ENCODE assay signal across 11 mouse cellular contexts in the genomic region with DNA sequence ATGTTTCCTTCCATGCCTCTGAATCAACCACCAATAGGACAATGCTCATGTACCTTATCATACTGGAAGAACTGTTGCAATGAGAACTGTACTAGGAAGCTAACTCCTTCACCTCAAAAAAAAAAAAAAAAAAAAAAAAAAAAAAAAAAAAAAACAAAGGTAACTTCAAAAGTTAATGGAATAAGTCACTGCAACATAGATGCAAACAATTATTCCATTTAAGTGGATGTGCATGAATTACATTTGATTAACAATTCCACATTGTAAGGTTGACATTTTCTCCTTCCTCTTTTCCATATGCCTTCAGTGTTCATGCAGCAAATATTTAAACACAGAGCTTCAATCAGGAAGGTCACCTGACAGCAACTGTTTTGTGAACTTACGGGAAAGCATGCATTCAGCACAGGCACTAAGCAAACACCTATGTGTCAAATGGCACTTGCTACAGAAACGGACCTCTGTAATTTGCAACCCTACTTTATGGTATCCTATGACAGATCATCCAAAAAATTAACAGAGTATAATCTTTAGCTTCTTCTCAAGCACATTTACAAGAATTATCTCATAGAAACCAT. TPM values are rescaled to one million over a fixed set of nuclear protein-coding genes. Genes with fewer than 3 reads are reported as not detected.
DNase-seq lines count a peak whose midpoint lies in the region; ATAC-seq and TF ChIP-seq lines count a peak whose summit lies in the region.
"Had no signal": no experiment of that assay in that cellular context is flagged by ENCODE, and none has a peak within 500 bp of the region (broad histone marks: within the 10 kb centered on the region; RNA-seq: fewer than 3 reads in every experiment).

No protein-coding gene starts in this region.

- no peaks in the 10 kb centered on the region for H3K36me3 ChIP-seq in hindbrain, embryonic 13.5 days
- H3K36me3 ChIP-seq in hindbrain, embryonic 10.5 days = no peaks in the 10 kb centered on the region
- H3K36me3 ChIP-seq in midbrain, embryonic 12.5 days = no peaks in the 10 kb centered on the region
- H3K36me3 ChIP-seq in midbrain, embryonic 13.5 days = no peaks in the 10 kb centered on the region
- H3K36me3 ChIP-seq in intestine, postnatal 0 days (ENCODE audit: control insufficient read depth, insufficient read depth) = no peaks in the 10 kb centered on the region
- no peaks in the 10 kb centered on the region for H3K36me3 ChIP-seq in stomach, embryonic 14.5 days (ENCODE audit: control insufficient read depth, insufficient read depth, low read length)
- H3K36me3 ChIP-seq: embryonic facial prominence, embryonic 12.5 days; stomach, embryonic 15.5 days had no signal

- H3K27ac ChIP-seq in hindbrain, embryonic 13.5 days = no peak overlapping the region
- H3K27ac ChIP-seq in hindbrain, embryonic 10.5 days = no peak overlapping the region
- H3K27ac ChIP-seq in midbrain, embryonic 12.5 days (replicated peaks) = no peak overlapping the region
- no peak overlapping the region for H3K27ac ChIP-seq in midbrain, embryonic 13.5 days
- H3K27ac ChIP-seq in intestine, postnatal 0 days (ENCODE audit: low read depth, low read length) = no peak overlapping the region
- H3K27ac ChIP-seq in stomach, embryonic 14.5 days (ENCODE audit: low read length) = no peak overlapping the region
- H3K27ac ChIP-seq: embryonic facial prominence, embryonic 12.5 days; stomach, embryonic 15.5 days had no signal

- 49% methylated on average over 2 of the region's 2 CpGs for WGBS in hindbrain, embryonic 13.5 days
- 67% methylated on average over 2 of the region's 2 CpGs for WGBS in hindbrain, embryonic 10.5 days
- WGBS in midbrain, embryonic 12.5 days = 58% methylated on average over 2 of the region's 2 CpGs
- WGBS in midbrain, embryonic 13.5 days = 59% methylated on average over 2 of the region's 2 CpGs
- WGBS in intestine, postnatal 0 days = 15% methylated on average over 2 of the region's 2 CpGs
- WGBS in stomach, embryonic 14.5 days = 36% methylated on average over 2 of the region's 2 CpGs

- H3K4me1 ChIP-seq in hindbrain, embryonic 13.5 days (replicated peaks) = peaks cover 18% of the 10 kb centered on the region
- peaks cover 23% of the 10 kb centered on the region for H3K4me1 ChIP-seq in hindbrain, embryonic 10.5 days (replicated peaks)
- H3K4me1 ChIP-seq in midbrain, embryonic 12.5 days = 0 out of 2 replicates have a peak, but pooled peaks cover 13% of the 10 kb centered on the region
- peaks cover 20% of the 10 kb centered on the region for H3K4me1 ChIP-seq in midbrain, embryonic 13.5 days (replicated peaks)
- H3K4me1 ChIP-seq in intestine, postnatal 0 days (replicated peaks; ENCODE audit: control insufficient read depth, insufficient read depth, low read length) = no peaks in the 10 kb centered on the region; the same call in 1 of the 2 replicates
- peaks cover 13% of the 10 kb centered on the region for H3K4me1 ChIP-seq in stomach, embryonic 14.5 days (ENCODE audit: control insufficient read depth, insufficient read depth, low read length)

- H3K27me3 ChIP-seq in hindbrain, embryonic 13.5 days = peaks cover 3% of the 10 kb centered on the region; the same call in 1 of the 2 replicates
- peaks cover 15% of the 10 kb centered on the region for H3K27me3 ChIP-seq in hindbrain, embryonic 10.5 days (ENCODE audit: insufficient read depth, poor library complexity, severe bottlenecking)
- H3K27me3 ChIP-seq in midbrain, embryonic 12.5 days = peaks cover 5% of the 10 kb centered on the region
- H3K27me3 ChIP-seq in midbrain, embryonic 13.5 days = 0 out of 2 replicates have a peak, but pooled peaks cover 4% of the 10 kb centered on the region
- H3K27me3 ChIP-seq in intestine, postnatal 0 days (replicated peaks; ENCODE audit: control insufficient read depth, insufficient read depth, low read length) = no peaks in the 10 kb centered on the region
- no peaks in the 10 kb centered on the region for H3K27me3 ChIP-seq in stomach, embryonic 14.5 days (ENCODE audit: control insufficient read depth, insufficient read depth, low read length)
- H3K27me3 ChIP-seq: embryonic facial prominence, embryonic 12.5 days; stomach, embryonic 15.5 days had no signal

- TF ChIP-seq CTCF in intestine, postnatal 0 days (IDR thresholded peaks at IDR 0.05; ENCODE audit: low read depth) = no peak

- H3K4me2 ChIP-seq in hindbrain, embryonic 13.5 days = peak overlapping the region; percentile 24
- peak overlapping the region; percentile 15 for H3K4me2 ChIP-seq in midbrain, embryonic 12.5 days (replicated peaks)
- no peak overlapping the region for H3K4me2 ChIP-seq in midbrain, embryonic 13.5 days (replicated peaks)
- H3K4me2 ChIP-seq in intestine, postnatal 0 days (replicated peaks; ENCODE audit: low read depth) = peak overlapping the region; percentile 11; the same call in 1 of the 2 replicates
- H3K4me2 ChIP-seq in stomach, embryonic 14.5 days (replicated peaks; ENCODE audit: low read depth, low read length) = peak overlapping the region; percentile 25
- H3K4me2 ChIP-seq: embryonic facial prominence, embryonic 12.5 days; stomach, embryonic 15.5 days had no signal

- no peak overlapping the region for H3K4me3 ChIP-seq in hindbrain, embryonic 13.5 days
- H3K4me3 ChIP-seq in hindbrain, embryonic 10.5 days = no peak overlapping the region
- no peak overlapping the region for H3K4me3 ChIP-seq in midbrain, embryonic 12.5 days
- H3K4me3 ChIP-seq in midbrain, embryonic 13.5 days (replicated peaks) = no peak overlapping the region
- H3K4me3 ChIP-seq in intestine, postnatal 0 days (ENCODE audit: low read depth, low read length) = no peak overlapping the region
- H3K4me3 ChIP-seq in stomach, embryonic 14.5 days (ENCODE audit: low read depth, low read length) = no peak overlapping the region
- H3K4me3 ChIP-seq: embryonic facial prominence, embryonic 12.5 days; stomach, embryonic 15.5 days had no signal

- H3K9me3 ChIP-seq in hindbrain, embryonic 13.5 days = no peaks in the 10 kb centered on the region
- H3K9me3 ChIP-seq in hindbrain, embryonic 10.5 days = no peaks in the 10 kb centered on the region
- no peaks in the 10 kb centered on the region for H3K9me3 ChIP-seq in midbrain, embryonic 12.5 days
- H3K9me3 ChIP-seq in midbrain, embryonic 13.5 days = no peaks in the 10 kb centered on the region
- no peaks in the 10 kb centered on the region for H3K9me3 ChIP-seq in intestine, postnatal 0 days (ENCODE audit: control insufficient read depth)
- H3K9me3 ChIP-seq in stomach, embryonic 14.5 days (ENCODE audit: control insufficient read depth, low read depth, low read length) = no peaks in the 10 kb centered on the region
- H3K9me3 ChIP-seq: embryonic facial prominence, embryonic 12.5 days; stomach, embryonic 15.5 days had no signal

- no peak for DNase-seq in hindbrain, embryonic 10.5 days (ENCODE audit: low spot score)
- DNase-seq in frontal cortex, postnatal 14 days (ENCODE audit: low spot score in 2 of 2) = no peak
- DNase-seq: gastrocnemius, postnatal 36 days had no signal

- no peak overlapping the region for H3K9ac ChIP-seq in hindbrain, embryonic 13.5 days
- no peak overlapping the region for H3K9ac ChIP-seq in midbrain, embryonic 12.5 days (replicated peaks)
- H3K9ac ChIP-seq in midbrain, embryonic 13.5 days (replicated peaks) = no peak overlapping the region
- no peak overlapping the region for H3K9ac ChIP-seq in intestine, postnatal 0 days (ENCODE audit: low read depth, low read length)
- H3K9ac ChIP-seq in stomach, embryonic 14.5 days (replicated peaks; ENCODE audit: low read depth, low read length) = no peak overlapping the region
- H3K9ac ChIP-seq: embryonic facial prominence, embryonic 12.5 days; stomach, embryonic 15.5 days had no signal

- no peak for ATAC-seq in hindbrain, embryonic 13.5 days (ENCODE audit: low FRiP score)
- ATAC-seq in midbrain, embryonic 12.5 days (ENCODE audit: low FRiP score, low read depth) = no peak
- no peak for ATAC-seq in midbrain, embryonic 13.5 days
- ATAC-seq in intestine, postnatal 0 days = no peak
- no peak for ATAC-seq in stomach, embryonic 14.5 days (ENCODE audit: insufficient number of reproducible peaks, insufficient read depth, low FRiP score, low read depth)
- no peak for ATAC-seq in activated CD4-positive, CD25-positive, alpha-beta regulatory T cell, adult 4 months

RNA-seq across cellular contexts. Expression of gene Hipk3, which starts 2.9 kb away (rescaled TPM):
- 6.0 and 6.6 TPM in 2 replicates for polyA plus RNA-seq in hindbrain, embryonic 13.5 days (2015; fragmentation: Nextera tagmentation; extraction: Ambion mirVana)
- polyA plus RNA-seq in hindbrain, embryonic 10.5 days (2016; fragmentation: Nextera tagmentation; extraction: Ambion mirVana) = 7.0 and 8.4 TPM in 2 replicates
- 9.4 and 11.3 TPM in 2 replicates for polyA plus RNA-seq in midbrain, embryonic 12.5 days (2016; fragmentation: Nextera tagmentation; extraction: Ambion mirVana)
- polyA plus RNA-seq in midbrain, embryonic 13.5 days (2015; fragmentation: Nextera tagmentation; extraction: Ambion mirVana) = 5.0 and 5.7 TPM in 2 replicates
- 10.1 and 10.7 TPM in 2 replicates for polyA plus RNA-seq in intestine, postnatal 0 days (2015; fragmentation: Nextera tagmentation; extraction: Ambion mirVana)
- 23.9 and 26.7 TPM in 2 replicates for polyA plus RNA-seq in stomach, embryonic 14.5 days (2014; fragmentation: Nextera tagmentation; extraction: Ambion mirVana)
- polyA plus RNA-seq in activated CD4-positive, CD25-positive, alpha-beta regulatory T cell, adult 4 months (2017; shearing (Covaris generic)) = 10 to 100 TPM; 11.1 to 12.5 TPM
